Mouse (Mus musculus): Measurements from ENCODE around the gene Prpf8. TPM values are rescaled to one million over a fixed set of nuclear protein-coding genes. Genes with fewer than 3 reads are reported as not detected.

The Prpf8 gene
- polyA plus RNA-seq, 1 experiment from 2014 or later = 74.5 TPM

DNA sequence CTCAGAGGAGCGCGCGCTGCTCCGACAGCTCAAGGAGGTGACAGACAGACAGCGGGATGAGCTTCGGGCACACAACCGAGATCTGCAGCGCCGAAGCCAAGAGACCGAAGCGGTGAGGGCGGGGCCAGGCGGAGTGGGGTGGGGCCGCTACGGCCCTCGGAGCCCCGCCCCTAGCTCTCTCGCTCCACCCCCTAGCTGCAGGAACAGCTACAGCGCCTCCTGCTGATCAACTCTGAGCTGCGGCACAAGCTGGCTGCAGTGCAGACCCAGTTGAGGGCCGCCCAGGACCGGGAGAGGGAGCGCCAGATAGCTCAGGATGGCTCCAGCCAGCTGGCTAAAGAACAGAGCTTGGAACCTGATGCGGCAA, 24.0 kb downstream of the Prpf8 start:
- H3K4me2 ChIP-seq (replicated peaks) = peak overlapping the region; percentile 83
- ATAC-seq (ENCODE audit: low FRiP score) = peak; percentile 91
- WGBS = 3% methylated on average over 23 of the region's 24 CpGs
- H3K4me3 ChIP-seq (replicated peaks; ENCODE audit: low read length) = peak overlapping the region; percentile 36
- DNase-seq (ENCODE audit: low spot score) = peak; percentile 90
- H3K36me3 ChIP-seq (replicated peaks; ENCODE audit: control insufficient read depth, insufficient read depth) = peaks cover 44% of the 10 kb centered on the region
- H3K9me3 ChIP-seq (ENCODE audit: control insufficient read depth, low read length) = no peaks in the 10 kb centered on the region
- peaks cover 7% of the 10 kb centered on the region for H3K4me1 ChIP-seq (replicated peaks; ENCODE audit: control insufficient read depth, insufficient read depth, low read length)
- H3K27me3 ChIP-seq (ENCODE audit: control insufficient read depth, insufficient read depth, low read length) = no peaks in the 10 kb centered on the region
- H3K27ac ChIP-seq = peak overlapping the region; percentile 69
- peak overlapping the region; percentile 57 for H3K9ac ChIP-seq

DNA sequence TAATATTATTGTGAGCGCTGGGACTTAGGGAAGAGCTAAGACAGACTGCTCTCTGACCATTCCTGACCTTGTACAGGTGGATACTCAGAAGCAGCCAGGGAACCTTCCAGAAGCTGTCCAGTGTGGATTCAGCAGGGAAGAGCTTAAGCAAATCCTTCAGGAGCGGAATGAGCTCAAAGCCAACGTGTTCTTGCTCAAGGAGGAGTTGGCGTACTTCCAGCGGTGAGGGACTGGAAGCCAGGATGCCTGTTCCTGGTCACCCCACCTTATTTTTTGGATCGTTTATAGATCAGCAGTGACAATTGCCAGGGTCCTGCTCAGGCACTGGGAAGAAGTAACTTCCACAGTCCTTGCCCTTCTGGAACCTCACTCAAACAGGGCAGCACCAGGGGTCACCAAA, 24.6 kb downstream of the Prpf8 start:
- no peak overlapping the region for H3K9ac ChIP-seq
- H3K4me3 ChIP-seq (replicated peaks; ENCODE audit: low read length) = no peak overlapping the region; the same call in 1 of the 2 replicates
- H3K9me3 ChIP-seq (ENCODE audit: control insufficient read depth, low read length) = no peaks in the 10 kb centered on the region
- WGBS = 88% methylated on average over 6 of the region's 6 CpGs
- H3K4me2 ChIP-seq (replicated peaks) = no peak overlapping the region
- H3K36me3 ChIP-seq (replicated peaks; ENCODE audit: control insufficient read depth, insufficient read depth) = peaks cover 38% of the 10 kb centered on the region
- no peak for ATAC-seq (ENCODE audit: low FRiP score)
- DNase-seq (ENCODE audit: low spot score) = no peak
- H3K27ac ChIP-seq = no peak overlapping the region
- no peaks in the 10 kb centered on the region for H3K27me3 ChIP-seq (ENCODE audit: control insufficient read depth, insufficient read depth, low read length)
- H3K4me1 ChIP-seq (replicated peaks; ENCODE audit: control insufficient read depth, insufficient read depth, low read length) = peaks cover 7% of the 10 kb centered on the region

DNA sequence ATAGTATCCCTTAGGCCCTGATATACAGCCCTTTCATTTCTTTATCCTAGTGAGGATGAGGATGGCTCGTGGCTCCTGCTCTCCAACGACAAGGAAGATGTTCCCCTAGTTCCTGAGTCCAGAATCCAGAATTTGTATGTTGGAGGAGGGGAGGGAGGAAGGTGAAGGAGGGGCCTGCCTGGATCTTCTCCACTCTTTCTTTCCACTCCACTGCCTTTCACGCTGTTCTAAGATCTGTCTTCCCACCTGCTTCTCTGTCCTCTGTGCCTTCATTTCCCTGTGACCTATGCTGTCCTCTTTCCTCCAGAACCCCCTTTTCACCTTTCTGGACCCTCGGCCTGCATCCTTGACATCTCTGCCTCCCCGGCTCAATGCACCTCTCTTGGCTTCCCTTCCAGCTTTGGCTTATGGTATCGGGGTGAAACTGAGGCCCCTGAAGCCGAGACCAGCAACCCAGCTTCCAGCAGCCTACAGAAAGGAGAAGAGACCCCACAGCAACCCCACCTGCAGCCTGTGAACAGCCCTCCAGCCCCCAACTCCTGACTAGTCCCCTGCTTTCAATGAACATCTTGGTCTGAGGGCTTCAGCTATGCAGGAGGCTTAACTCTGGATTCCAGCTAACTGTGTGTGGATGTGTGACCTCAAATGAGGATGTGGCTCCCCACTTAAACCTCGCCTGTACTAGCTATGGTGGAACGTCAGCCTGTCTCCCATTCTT, 25.8 kb downstream of the Prpf8 start:
- Histone ChIP-seq H3K4me3 (replicated peaks; ENCODE audit: low read length) (no peak overlapping the region), H3K27me3 (ENCODE audit: control insufficient read depth, insufficient read depth, low read length) (no peaks in the 10 kb centered on the region), H3K27ac (no peak overlapping the region), H3K4me1 (replicated peaks; ENCODE audit: control insufficient read depth, insufficient read depth, low read length) (peaks cover 7% of the 10 kb centered on the region), H3K4me2 (replicated peaks) (no peak overlapping the region), H3K36me3 (replicated peaks; ENCODE audit: control insufficient read depth, insufficient read depth) (peaks cover 28% of the 10 kb centered on the region), H3K9me3 (ENCODE audit: control insufficient read depth, low read length) (no peaks in the 10 kb centered on the region), H3K9ac (no peak overlapping the region)
- ATAC-seq (ENCODE audit: low FRiP score) = no peak
- WGBS = 83% methylated on average over 9 of the region's 9 CpGs
- no peak for DNase-seq (ENCODE audit: low spot score)

DNA sequence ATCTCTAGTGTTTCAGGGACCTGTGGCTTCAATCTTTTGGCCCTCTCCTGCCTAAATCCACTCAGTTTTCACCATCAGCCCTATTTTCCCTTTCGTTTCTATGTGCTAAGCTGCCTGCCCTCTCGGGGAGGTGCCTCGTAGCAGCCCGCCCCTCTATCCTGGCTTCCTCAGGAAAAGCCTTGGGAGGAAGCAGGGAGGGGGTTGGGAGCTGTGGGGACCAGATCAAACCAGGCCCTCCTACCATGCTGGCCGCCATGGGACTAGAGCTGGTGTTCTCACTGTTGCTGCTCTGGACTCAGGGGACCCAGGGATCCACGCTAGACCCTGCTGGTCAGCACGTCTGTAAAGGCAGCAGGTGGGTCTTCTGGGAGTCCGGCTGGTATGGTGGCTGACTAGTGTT, 26.7 kb downstream of the Prpf8 start, which contains the start of gene Scarf1:
Gene Scarf1 (plus strand): TSS at position 205 of the 400 bp plus-strand sequence.
- WGBS = 53% methylated on average over 8 of the region's 8 CpGs
- H3K27ac ChIP-seq = no peak within 1 kb of the TSS
- H3K9ac ChIP-seq = 0 out of 2 replicates have a peak within 1 kb of the TSS, but pooled peaks have one; percentile 3
- no peaks in the 10 kb centered on the region for H3K27me3 ChIP-seq (ENCODE audit: control insufficient read depth, insufficient read depth, low read length)
- no peak for ATAC-seq (ENCODE audit: low FRiP score)
- peaks cover 7% of the 10 kb centered on the region for H3K4me1 ChIP-seq (replicated peaks; ENCODE audit: control insufficient read depth, insufficient read depth, low read length)
- 0 out of 2 replicates have a peak within 1 kb of the TSS, but pooled peaks have one; percentile 7 for H3K4me3 ChIP-seq (replicated peaks; ENCODE audit: low read length)
- no peak for DNase-seq (ENCODE audit: low spot score)
- no peaks in the 10 kb centered on the region for H3K9me3 ChIP-seq (ENCODE audit: control insufficient read depth, low read length)
- H3K36me3 ChIP-seq (replicated peaks; ENCODE audit: control insufficient read depth, insufficient read depth) = peaks cover 19% of the 10 kb centered on the region
- H3K4me2 ChIP-seq (replicated peaks) = no peak within 1 kb of the TSS; the same call in 1 of the 2 replicates

DNA sequence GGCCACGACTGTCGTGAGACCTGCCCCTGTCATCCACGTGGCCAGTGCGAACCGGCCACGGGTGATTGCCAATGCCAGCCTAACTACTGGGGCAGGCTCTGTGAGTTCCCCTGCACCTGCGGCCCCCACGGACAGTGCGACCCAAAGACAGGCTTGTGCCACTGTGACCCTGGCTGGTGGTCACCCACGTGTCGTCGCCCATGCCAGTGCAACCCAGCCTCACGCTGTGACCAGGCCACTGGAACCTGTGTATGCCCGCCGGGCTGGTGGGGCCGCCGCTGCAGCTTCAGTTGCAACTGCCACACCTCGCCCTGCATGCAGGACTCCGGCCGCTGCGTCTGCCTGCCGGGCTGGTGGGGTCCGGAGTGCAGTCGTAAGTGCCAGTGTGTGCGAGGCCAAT, 28.6 kb downstream of the Prpf8 start:
- ATAC-seq (ENCODE audit: low FRiP score) (no peak), DNase-seq (ENCODE audit: low spot score) (no peak)
- no peaks in the 10 kb centered on the region for H3K27me3 ChIP-seq (ENCODE audit: control insufficient read depth, insufficient read depth, low read length)
- H3K9ac ChIP-seq = no peak overlapping the region
- H3K9me3 ChIP-seq (ENCODE audit: control insufficient read depth, low read length) = no peaks in the 10 kb centered on the region
- H3K27ac ChIP-seq = no peak overlapping the region
- whole genome bisulfite sequencing = 92% methylated on average over 25 of the region's 25 CpGs
- H3K4me1 ChIP-seq (replicated peaks; ENCODE audit: control insufficient read depth, insufficient read depth, low read length) = no peaks in the 10 kb centered on the region
- no peak overlapping the region for H3K4me2 ChIP-seq (replicated peaks)
- H3K36me3 ChIP-seq (replicated peaks; ENCODE audit: control insufficient read depth, insufficient read depth) = 0 out of 2 replicates have a peak, but pooled peaks cover 5% of the 10 kb centered on the region
- H3K4me3 ChIP-seq (replicated peaks; ENCODE audit: low read length) = no peak overlapping the region

DNA sequence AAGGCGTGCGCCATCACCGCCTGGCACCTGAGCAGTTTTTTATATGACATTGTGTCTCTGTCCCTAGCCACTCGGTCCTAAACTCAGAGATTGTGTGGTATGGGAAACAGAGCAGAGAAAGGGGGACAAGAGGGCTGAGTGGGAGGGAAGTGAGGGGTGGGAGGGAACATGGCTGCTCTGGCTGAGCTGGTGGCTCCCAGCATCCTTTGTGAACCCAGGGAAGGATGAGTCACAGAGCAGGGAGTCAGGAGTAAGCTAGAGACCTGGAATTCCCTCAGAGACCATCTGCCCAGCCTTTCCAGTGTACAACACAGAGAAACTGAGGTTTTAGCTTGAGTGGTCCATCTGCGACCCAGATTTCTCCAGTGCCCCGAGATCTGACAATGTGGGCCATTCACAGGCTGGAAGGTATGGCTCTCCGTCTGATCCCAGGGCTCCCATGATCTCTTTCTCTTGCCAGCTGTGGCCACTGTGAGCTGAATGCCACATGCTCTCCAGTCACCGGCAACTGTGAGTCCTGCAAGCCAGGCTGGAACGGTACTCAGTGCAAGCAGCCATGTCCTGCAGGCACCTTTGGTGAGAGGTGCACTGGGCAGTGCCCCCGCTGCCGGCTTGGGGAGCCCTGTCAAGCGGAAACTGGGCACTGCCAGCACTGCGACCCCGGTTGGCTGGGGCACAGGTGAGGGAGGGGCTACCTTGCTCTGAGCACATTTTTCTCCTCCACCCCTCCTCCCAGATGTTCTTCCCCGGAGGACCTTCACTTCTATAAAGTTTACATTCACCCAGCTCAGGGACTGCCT, 33.4 kb downstream of the Prpf8 start:
- H3K4me2 ChIP-seq (replicated peaks) = no peak overlapping the region
- no peaks in the 10 kb centered on the region for H3K9me3 ChIP-seq (ENCODE audit: control insufficient read depth, low read length)
- H3K36me3 ChIP-seq (replicated peaks; ENCODE audit: control insufficient read depth, insufficient read depth) = no peaks in the 10 kb centered on the region
- no peak overlapping the region for H3K4me3 ChIP-seq (replicated peaks; ENCODE audit: low read length)
- H3K9ac ChIP-seq = no peak overlapping the region
- H3K4me1 ChIP-seq (replicated peaks; ENCODE audit: control insufficient read depth, insufficient read depth, low read length) = no peaks in the 10 kb centered on the region
- H3K27ac ChIP-seq = no peak overlapping the region
- ATAC-seq (ENCODE audit: low FRiP score) (no peak), DNase-seq (ENCODE audit: low spot score) (no peak)
- no peaks in the 10 kb centered on the region for H3K27me3 ChIP-seq (ENCODE audit: control insufficient read depth, insufficient read depth, low read length)
- 79% methylated on average over 15 of the region's 15 CpGs for WGBS

DNA sequence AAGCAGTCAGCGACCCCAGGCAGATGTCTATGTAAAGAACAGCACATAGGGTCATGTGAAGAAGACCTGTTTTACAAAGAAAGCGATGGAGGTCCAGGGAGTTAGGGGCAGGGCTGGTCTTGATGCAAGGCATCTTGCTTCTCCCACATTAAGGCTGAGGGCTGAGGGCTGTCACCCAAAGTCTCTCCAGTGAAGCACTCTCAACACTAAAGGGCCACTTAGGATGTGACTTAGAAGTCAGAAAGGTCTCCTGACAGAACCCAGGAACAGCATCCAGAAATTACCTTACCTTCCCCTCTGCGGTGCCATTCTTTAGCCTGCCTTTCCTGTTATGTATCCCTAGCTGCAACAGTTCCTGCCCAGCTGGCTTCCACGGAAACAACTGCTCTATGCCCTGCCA, 35.0 kb downstream of the Prpf8 start:
- H3K27ac ChIP-seq = no peak overlapping the region
- H3K27me3 ChIP-seq (ENCODE audit: control insufficient read depth, insufficient read depth, low read length) = no peaks in the 10 kb centered on the region
- H3K4me2 ChIP-seq (replicated peaks) = no peak overlapping the region
- no peak overlapping the region for H3K4me3 ChIP-seq (replicated peaks; ENCODE audit: low read length)
- H3K36me3 ChIP-seq (replicated peaks; ENCODE audit: control insufficient read depth, insufficient read depth) = no peaks in the 10 kb centered on the region
- 85% methylated on average over 4 of the region's 4 CpGs for WGBS
- no peaks in the 10 kb centered on the region for H3K9me3 ChIP-seq (ENCODE audit: control insufficient read depth, low read length)
- ATAC-seq (ENCODE audit: low FRiP score) (no peak), DNase-seq (ENCODE audit: low spot score) (no peak)
- no peak overlapping the region for H3K9ac ChIP-seq
- H3K4me1 ChIP-seq (replicated peaks; ENCODE audit: control insufficient read depth, insufficient read depth, low read length) = no peaks in the 10 kb centered on the region

DNA sequence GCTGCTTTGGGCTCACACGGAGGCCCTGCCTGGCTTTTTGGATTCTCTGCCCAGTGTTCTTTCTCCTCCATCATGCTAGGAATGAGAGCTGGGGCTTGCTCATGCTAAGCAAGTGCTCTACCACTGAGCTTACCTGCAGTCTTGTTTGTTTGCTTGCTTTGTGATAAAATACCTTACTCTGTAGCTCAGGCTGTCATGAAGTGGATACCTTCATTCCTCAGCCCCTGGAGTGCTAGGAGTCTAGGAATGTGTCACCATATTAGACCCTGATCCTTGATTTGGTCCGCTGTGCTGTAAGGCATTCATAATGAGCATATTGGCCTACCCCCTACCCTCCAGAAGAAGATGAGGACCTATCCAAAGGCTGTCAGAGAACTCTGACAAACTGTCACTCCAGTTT, 36.2 kb downstream of the Prpf8 start:
- no peak overlapping the region for H3K9ac ChIP-seq
- no peaks in the 10 kb centered on the region for H3K36me3 ChIP-seq (replicated peaks; ENCODE audit: control insufficient read depth, insufficient read depth)
- WGBS = 89% methylated on average over 2 of the region's 2 CpGs
- DNase-seq (ENCODE audit: low spot score) (no peak), ATAC-seq (ENCODE audit: low FRiP score) (no peak)
- no peak overlapping the region for H3K4me2 ChIP-seq (replicated peaks)
- H3K27me3 ChIP-seq (ENCODE audit: control insufficient read depth, insufficient read depth, low read length) = no peaks in the 10 kb centered on the region
- H3K4me3 ChIP-seq (replicated peaks; ENCODE audit: low read length) = no peak overlapping the region
- H3K27ac ChIP-seq = no peak overlapping the region
- H3K9me3 ChIP-seq (ENCODE audit: control insufficient read depth, low read length) = no peaks in the 10 kb centered on the region
- H3K4me1 ChIP-seq (replicated peaks; ENCODE audit: control insufficient read depth, insufficient read depth, low read length) = no peaks in the 10 kb centered on the region

DNA sequence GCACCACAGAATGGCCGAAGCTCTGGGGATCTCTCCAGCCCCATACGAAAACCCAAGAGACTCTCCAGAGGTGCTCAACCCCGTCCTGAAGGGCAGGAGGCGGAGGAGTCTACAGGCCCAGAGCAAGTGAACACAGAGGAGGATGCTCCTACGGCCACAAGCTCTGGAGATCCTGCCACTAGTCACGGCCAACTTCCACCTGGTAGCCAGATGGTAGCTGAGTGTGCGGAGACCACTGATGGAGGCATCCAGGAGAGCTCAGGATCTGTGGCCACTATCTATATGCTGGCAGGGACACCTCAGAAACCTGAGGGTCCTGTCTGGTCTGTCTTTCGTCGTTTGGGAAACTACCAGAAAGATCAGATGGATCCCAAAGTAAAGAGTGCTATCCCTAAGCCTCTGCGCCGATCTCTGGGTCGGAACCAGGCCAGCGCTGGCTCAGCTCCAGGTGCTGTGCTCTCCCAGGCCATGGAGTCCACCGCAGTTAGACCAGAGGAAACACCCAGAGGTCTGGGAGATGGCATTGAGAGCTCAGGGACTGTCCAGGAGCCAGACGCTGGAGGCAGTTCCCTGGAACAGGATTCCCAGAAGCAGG, 39.0 kb downstream of the Prpf8 start:
- Histone ChIP-seq H3K4me1 (replicated peaks; ENCODE audit: control insufficient read depth, insufficient read depth, low read length) (no peaks in the 10 kb centered on the region), H3K9ac (no peak overlapping the region), H3K27me3 (ENCODE audit: control insufficient read depth, insufficient read depth, low read length) (no peaks in the 10 kb centered on the region), H3K9me3 (ENCODE audit: control insufficient read depth, low read length) (no peaks in the 10 kb centered on the region), H3K36me3 (replicated peaks; ENCODE audit: control insufficient read depth, insufficient read depth) (no peaks in the 10 kb centered on the region), H3K27ac (no peak overlapping the region), H3K4me2 (replicated peaks) (no peak overlapping the region), H3K4me3 (replicated peaks; ENCODE audit: low read length) (no peak overlapping the region)
- no peak for ATAC-seq (ENCODE audit: low FRiP score)
- 86% methylated on average over 15 of the region's 15 CpGs for WGBS
- DNase-seq (ENCODE audit: low spot score) = no peak
